Mouse (Mus musculus) forebrain, embryonic 14.5 days (tissue): ENCODE measurements around the gene Rusc1. TPM values are rescaled to one million over a fixed set of nuclear protein-coding genes. Genes with fewer than 3 reads are reported as not detected.
A peak's percentile ranks its signal among the peaks of the same experiment; 100 is the strongest.

Source experiments
- ATAC-seq: fragments of 200-750 bp; cut with Nextera tagmentation; 2 replicates; pipeline ENCODE4 v1.8.0; 2017; ENCODE audit warnings: mild to moderate bottlenecking, moderate library complexity
- DNase-seq: peaks from one replicate; pipeline ENCODE4 v3.0.0-alpha.2; 2015; ENCODE audit warnings: low spot score
- H3K27ac ChIP-seq: fragments of 300-500 bp; sonication (generic); 2 replicates; pipeline ENCODE4 v1.5.1; 2014; ENCODE audit warnings: low read depth, mild to moderate bottlenecking, control low read depth, low read length, moderate library complexity
- H3K27me3 ChIP-seq: fragments of 300-500 bp; sonication (generic); replicated peaks from 2 replicates; pipeline ENCODE4 v1.6.1; 2014; ENCODE audit warnings: low read length, control low read depth, mixed read lengths; ENCODE audit not compliant: control insufficient read depth, insufficient read depth
- H3K36me3 ChIP-seq: fragments of 300-500 bp; sonication (generic); 2 replicates; pipeline ENCODE4 v1.6.1; 2014; ENCODE audit warnings: low read length, control low read depth; ENCODE audit not compliant: control insufficient read depth, insufficient read depth
- H3K4me1 ChIP-seq: fragments of 300-500 bp; sonication (generic); 2 replicates; pipeline ENCODE4 v1.6.1; 2014; ENCODE audit warnings: antibody characterized with exemption, low read length, control low read depth; ENCODE audit not compliant: control insufficient read depth, insufficient read depth
- H3K4me2 ChIP-seq: fragments of 300-500 bp; sonication (generic); 2 replicates; pipeline ENCODE4 v1.6.1; 2014; ENCODE audit warnings: mild to moderate bottlenecking, control low read depth, low read length
- H3K4me3 ChIP-seq: fragments of 300-500 bp; sonication (generic); 2 replicates; pipeline ENCODE4 v1.5.1; 2014; ENCODE audit warnings: low read depth, low read length, control low read depth
- H3K9ac ChIP-seq: fragments of 300-500 bp; sonication (generic); 2 replicates; pipeline ENCODE4 v1.6.1; 2014; ENCODE audit warnings: mild to moderate bottlenecking, low read length, control low read depth, moderate library complexity
- H3K9me3 ChIP-seq: fragments of 300-500 bp; sonication (generic); replicated peaks from 2 replicates; pipeline ENCODE4 v1.6.1; 2016; ENCODE audit warnings: low read length, control low read depth, mixed read lengths; ENCODE audit not compliant: control insufficient read depth
- WGBS: fragments of 180-500 bp; shearing (Covaris S2); extraction: QIAGEN DNeasy Blood & Tissue Kit; methylation state at CpG from one replicate; pipeline ENCODE4 v1.1.7; 2014; 5-methylcytosine and 5-hydroxymethylcytosine counted together
- polyA plus RNA-seq: library from polyadenylated mRNA; unstranded; fragments of >200 nt; fragmentation: Nextera tagmentation; extraction: Ambion mirVana; gene quantifications from 2 replicates; pipeline ENCODE4 v1.2.1, GENCODE M21; 2014

The Rusc1 gene
- 49.7 and 65.0 TPM in 2 replicates for polyA plus RNA-seq

- peaks cover 16% of the 10 kb centered on the region; the same call in 1 of the 2 replicates for H3K4me1 ChIP-seq
- H3K27me3 ChIP-seq, result 0 out of 2 replicates have a peak, but pooled peaks cover 4% of the 10 kb centered on the region
- ATAC-seq (peak; percentile 85), DNase-seq (peak; percentile 95)
- peak within 1 kb of the TSS; percentile 72 for H3K27ac ChIP-seq
- under 1% methylated on average over 18 of the region's 18 CpGs for WGBS
- H3K36me3 ChIP-seq, result peaks cover 58% of the 10 kb centered on the region
- H3K4me3 ChIP-seq, result peak within 1 kb of the TSS; percentile 69
- peak within 1 kb of the TSS; percentile 98 for H3K4me2 ChIP-seq
- H3K9ac ChIP-seq, result peak within 1 kb of the TSS; percentile 80
- no peaks in the 10 kb centered on the region for H3K9me3 ChIP-seq
Measured at GRCm38 (mm10) chr3:89093175-89093574, at the start of gene Rusc1. TSS of gene Rusc1 (minus strand) at chr3:89093311.

DNA sequence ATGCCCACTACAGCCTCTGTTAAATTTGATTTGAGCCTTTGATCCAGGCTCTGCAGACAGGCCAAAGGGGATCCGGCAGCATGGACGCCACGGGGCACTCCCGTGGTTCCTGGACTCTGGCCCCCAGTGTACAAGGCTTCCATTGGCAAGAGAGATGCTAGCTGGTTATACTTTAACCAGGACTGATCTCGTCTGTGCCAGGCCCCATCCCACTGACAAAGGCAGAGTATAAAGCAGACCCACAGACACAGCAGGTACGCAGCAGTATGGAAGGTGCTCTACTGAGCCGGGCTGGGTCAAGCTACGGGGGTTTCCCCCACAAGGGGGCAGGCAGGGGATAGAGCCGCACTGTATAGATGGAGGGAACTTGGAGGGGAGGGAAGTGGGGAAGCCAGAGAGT, 43.3 kb upstream of the Rusc1 start:
- Histone ChIP-seq H3K27ac (no peak overlapping the region), H3K9me3 (no peaks in the 10 kb centered on the region), H3K4me1 (no peaks in the 10 kb centered on the region), H3K27me3 (no peaks in the 10 kb centered on the region), H3K36me3 (no peaks in the 10 kb centered on the region), H3K4me3 (no peak overlapping the region), H3K9ac (no peak overlapping the region), H3K4me2 (no peak overlapping the region)
- ATAC-seq, result no peak
- DNase-seq, result no peak
- WGBS, result 44% methylated on average over 9 of the region's 9 CpGs

DNA sequence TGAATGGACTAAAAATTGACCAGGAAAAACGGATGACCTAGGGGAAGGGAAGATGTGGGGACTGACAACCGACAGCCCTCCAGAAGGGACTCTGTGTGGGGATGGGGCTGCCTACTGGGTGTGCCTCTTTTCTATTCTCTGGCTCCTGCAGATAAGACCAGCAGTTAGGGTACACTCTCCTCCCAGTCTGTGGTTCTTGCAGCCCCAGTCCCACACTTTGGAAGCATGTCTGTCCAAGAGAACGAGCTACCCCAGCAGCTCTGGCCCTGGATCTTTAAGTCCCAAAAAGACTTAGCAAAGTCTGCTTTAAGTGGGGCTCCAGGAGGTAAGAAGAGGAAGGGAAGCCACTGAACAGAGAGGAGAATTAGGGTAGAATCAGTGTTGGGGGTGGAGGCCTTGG, 42.8 kb upstream of the Rusc1 start, which contains the start of gene Pklr:
Pklr (plus strand) TSS at position 185 of the 400 bp plus-strand sequence.
- H3K36me3 ChIP-seq, result no peaks in the 10 kb centered on the region
- H3K9ac ChIP-seq, result no peak within 1 kb of the TSS
- no peak within 1 kb of the TSS for H3K4me3 ChIP-seq
- WGBS, result 72% methylated on average over 3 of the region's 3 CpGs
- no peaks in the 10 kb centered on the region for H3K27me3 ChIP-seq
- no peaks in the 10 kb centered on the region for H3K4me1 ChIP-seq
- DNase-seq, result no peak
- H3K4me2 ChIP-seq, result no peak within 1 kb of the TSS
- H3K9me3 ChIP-seq, result no peaks in the 10 kb centered on the region
- no peak for ATAC-seq
- H3K27ac ChIP-seq, result no peak within 1 kb of the TSS

DNA sequence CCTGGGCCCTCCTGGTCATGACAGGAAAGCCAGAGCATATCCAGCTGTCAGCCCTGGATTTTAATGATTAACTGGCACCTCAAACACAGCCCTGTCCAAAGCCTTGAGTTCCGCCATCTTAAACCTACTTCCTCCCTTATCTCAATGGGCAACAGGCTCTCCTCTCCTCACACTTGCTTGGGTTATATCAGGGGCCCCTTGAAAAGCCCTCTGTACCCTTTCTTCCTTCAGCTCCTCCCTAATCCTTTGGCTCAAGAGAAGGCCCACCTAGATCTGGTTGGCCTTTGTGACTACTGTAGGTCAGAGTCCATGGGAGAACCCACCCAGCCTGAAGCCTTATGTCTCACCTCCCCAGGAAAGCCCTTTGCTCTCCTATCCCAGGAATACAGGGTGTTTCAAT, 40.6 kb upstream of the Rusc1 start:
- Histone ChIP-seq H3K4me3 (no peak overlapping the region), H3K27ac (no peak overlapping the region), H3K4me1 (no peaks in the 10 kb centered on the region), H3K27me3 (no peaks in the 10 kb centered on the region), H3K4me2 (no peak overlapping the region), H3K9ac (no peak overlapping the region), H3K9me3 (no peaks in the 10 kb centered on the region), H3K36me3 (no peaks in the 10 kb centered on the region)
- 95% methylated on average over 1 of the region's 1 CpGs for WGBS
- ATAC-seq (no peak), DNase-seq (no peak)

GRCm38 (mm10) chr3:89133063-89133450, 39.9 kb upstream of the Rusc1 start:
- Histone ChIP-seq H3K9me3 (no peaks in the 10 kb centered on the region), H3K36me3 (no peaks in the 10 kb centered on the region), H3K9ac (no peak overlapping the region), H3K4me1 (no peaks in the 10 kb centered on the region), H3K4me3 (no peak overlapping the region), H3K4me2 (no peak overlapping the region), H3K27ac (no peak overlapping the region), H3K27me3 (no peaks in the 10 kb centered on the region)
- DNase-seq (no peak), ATAC-seq (no peak)
- WGBS, result 84% methylated on average over 7 of the region's 7 CpGs

GRCm38 (mm10) chr3:89132285-89133062, 39.4 kb upstream of the Rusc1 start:
- no peaks in the 10 kb centered on the region for H3K27me3 ChIP-seq

GRCm38 (mm10) chr3:89131816-89132215, 38.7 kb upstream of the Rusc1 start:
- Histone ChIP-seq H3K9me3 (no peaks in the 10 kb centered on the region), H3K9ac (peak overlapping the region; percentile 54), H3K27ac (no peak overlapping the region), H3K4me3 (peak overlapping the region; percentile 24; the same call in 1 of the 2 replicates), H3K36me3 (no peaks in the 10 kb centered on the region), H3K4me2 (peak overlapping the region; percentile 54), H3K4me1 (no peaks in the 10 kb centered on the region), H3K27me3 (no peaks in the 10 kb centered on the region)
- 35% methylated on average over 4 of the region's 4 CpGs for WGBS
- DNase-seq (no peak), ATAC-seq (no peak)

More at GRCm38 (mm10) chr3:89132285-89133062, 39.4 kb upstream of the Rusc1 start:
- no peaks in the 10 kb centered on the region for H3K36me3 ChIP-seq
- H3K9ac ChIP-seq, result peak overlapping the region; percentile 54
- WGBS, result 14% methylated on average over 30 of the region's 30 CpGs
- H3K27ac ChIP-seq, result no peak overlapping the region
- peak; percentile 44; the same call in 1 of the 2 replicates for ATAC-seq
- H3K4me1 ChIP-seq, result no peaks in the 10 kb centered on the region
- peak overlapping the region; percentile 24 for H3K4me3 ChIP-seq
- no peaks in the 10 kb centered on the region for H3K9me3 ChIP-seq
- DNase-seq, result peak; percentile 20
- peak overlapping the region; percentile 54 for H3K4me2 ChIP-seq

DNA sequence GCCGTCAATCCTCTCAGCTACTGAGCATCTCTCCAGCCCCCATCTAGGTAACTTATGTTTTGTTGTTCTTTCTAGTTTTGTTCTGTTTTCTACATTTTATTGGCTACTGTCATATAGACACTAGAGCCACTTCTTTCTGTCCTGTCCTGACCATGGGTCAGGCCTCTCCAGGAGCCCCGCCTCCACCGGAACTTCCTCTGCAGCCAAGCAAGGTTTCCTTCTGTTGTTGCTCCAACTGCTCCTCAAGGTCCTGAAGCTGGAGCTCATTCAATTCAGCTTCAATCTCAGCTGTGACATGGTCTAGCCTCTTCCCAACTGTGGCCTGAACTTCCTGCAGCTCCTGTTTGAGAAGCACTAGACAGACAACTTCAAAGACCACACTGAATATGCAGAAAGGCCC, 36.8 kb upstream of the Rusc1 start:
- ATAC-seq, result no peak
- 89% methylated on average over 3 of the region's 3 CpGs for WGBS
- Histone ChIP-seq H3K27ac (no peak overlapping the region), H3K4me3 (no peak overlapping the region), H3K36me3 (no peaks in the 10 kb centered on the region), H3K4me1 (no peaks in the 10 kb centered on the region), H3K27me3 (no peaks in the 10 kb centered on the region), H3K4me2 (no peak overlapping the region), H3K9ac (no peak overlapping the region), H3K9me3 (no peaks in the 10 kb centered on the region)
- no peak for DNase-seq

DNA sequence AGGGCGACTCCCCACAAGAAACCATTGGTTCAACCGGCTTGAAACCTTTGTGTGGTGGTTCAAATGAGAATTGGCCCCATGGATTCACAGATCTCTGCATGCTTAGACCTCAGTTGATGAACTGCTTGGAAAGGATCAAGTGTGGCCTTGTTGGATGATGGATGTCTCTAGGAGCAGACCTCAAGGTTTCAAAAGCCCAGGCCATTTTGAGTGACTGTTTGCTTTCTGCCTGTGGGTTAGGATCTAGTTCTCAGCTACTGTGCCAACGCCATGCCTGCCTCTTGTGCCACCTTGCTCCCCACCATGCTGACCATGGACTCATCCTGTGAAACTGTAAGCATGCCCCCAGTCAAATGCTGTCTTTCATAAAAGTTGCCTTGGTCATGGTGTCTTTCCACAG, 32.9 kb upstream of the Rusc1 start:
- Histone ChIP-seq H3K9ac (no peak overlapping the region), H3K27ac (no peak overlapping the region), H3K4me1 (no peaks in the 10 kb centered on the region), H3K9me3 (no peaks in the 10 kb centered on the region), H3K36me3 (no peaks in the 10 kb centered on the region), H3K4me3 (no peak overlapping the region), H3K27me3 (no peaks in the 10 kb centered on the region), H3K4me2 (no peak overlapping the region)
- no peak for DNase-seq
- WGBS, result 89% methylated on average over 3 of the region's 3 CpGs
- ATAC-seq, result no peak
